Mouse (Mus musculus): ENCODE data around the gene Tmed10.

Tmed10 gene

DNA sequence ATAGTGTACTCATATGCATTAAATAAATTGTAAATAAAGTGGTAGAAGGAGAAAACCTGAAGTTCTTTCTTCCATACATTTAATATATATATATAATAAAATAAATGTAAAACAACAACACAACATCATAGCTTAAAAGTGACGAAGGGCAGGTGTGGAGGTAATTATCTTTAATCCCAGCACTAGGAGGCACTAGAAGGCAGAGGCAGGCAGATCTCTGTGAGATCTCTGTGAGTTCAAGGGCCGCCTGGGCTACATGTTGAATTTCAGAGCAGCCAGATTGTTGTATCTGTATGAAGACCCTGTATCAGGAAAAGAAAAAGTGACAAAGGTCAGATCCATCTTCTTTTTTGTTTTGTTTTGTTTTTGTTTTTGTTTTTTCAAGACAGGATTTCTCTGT lies 3.6 kb upstream of the Tmed10 start:
- DNase-seq (ENCODE audit: low read depth, low spot score): no peak

DNA sequence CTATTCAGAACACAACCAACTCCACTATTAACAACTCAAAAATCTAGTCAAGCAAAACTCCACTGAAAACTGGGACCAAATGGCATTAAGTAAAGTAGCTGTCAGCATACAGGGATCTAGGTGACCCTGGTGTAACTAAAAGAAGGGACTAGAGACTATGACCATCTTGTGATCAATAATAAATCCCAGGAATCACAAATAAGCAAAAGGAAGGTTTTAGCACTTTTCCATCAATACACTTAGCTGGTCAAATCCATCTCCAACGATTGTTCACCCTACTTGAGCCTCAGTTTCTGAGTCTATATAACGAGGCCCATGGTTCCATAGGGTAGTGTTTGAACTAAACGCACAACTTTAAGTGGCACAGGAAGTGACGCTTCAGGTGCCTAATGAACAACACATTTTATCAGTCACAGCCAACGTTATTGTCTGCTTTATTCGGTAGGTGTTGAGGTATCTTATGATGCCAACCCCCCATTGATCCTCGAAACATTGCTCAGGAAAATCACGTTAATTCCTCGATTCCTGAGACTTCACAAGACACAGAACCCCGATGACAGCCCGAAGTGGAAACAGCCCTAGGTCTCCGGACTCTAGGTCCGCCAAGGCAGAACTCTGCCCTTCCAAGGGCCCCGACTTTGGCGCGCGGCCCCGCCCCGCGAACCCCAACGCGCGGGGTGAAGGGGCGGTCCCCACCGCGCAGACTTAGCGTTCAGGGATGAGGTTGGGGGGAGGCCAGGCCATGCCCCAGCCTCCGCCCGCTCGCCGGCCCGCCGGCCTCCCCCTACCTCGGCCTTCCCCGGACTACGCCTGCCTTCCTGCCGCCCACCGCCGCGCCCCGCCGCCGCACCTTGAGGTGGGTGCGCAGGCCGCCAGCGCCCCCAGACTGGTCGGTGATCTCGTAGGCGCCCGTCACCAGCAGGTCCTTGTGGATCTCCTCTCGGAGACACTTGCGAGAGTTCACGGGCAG lies 771 bp downstream of the Tmed10 start:
- peak; percentile 71 for DNase-seq (ENCODE audit: low read depth, low spot score)

DNA sequence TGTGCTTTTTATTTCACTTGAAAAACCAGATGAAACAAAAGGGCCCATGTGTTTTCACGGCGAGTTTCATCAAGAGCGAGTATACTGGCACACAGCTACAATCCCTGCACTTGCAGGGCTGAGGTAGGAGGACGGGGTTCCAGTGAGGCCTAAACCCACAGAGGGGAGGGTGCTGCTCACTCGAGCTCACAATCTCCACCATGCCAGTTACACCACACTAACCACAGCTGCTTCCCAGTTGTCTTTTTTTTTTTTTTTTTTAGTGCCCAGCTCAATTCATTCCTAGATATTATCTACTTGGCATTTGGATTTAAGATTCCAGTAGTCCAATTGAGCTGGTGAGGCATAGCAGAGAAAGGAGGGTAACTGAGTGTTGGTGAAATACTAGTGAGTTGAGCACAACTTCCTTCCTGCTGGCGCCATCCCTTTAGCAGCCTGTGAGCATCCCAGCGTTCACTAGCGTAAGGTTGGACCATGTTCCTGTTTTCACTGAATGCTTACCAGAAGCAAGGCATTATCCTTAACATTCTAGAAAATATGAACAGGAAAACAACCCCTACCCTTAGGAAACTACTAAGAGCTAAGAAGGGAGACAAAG lies 2.5 kb downstream of the Tmed10 start:
- DNase-seq (ENCODE audit: low read depth, low spot score): no peak

DNA sequence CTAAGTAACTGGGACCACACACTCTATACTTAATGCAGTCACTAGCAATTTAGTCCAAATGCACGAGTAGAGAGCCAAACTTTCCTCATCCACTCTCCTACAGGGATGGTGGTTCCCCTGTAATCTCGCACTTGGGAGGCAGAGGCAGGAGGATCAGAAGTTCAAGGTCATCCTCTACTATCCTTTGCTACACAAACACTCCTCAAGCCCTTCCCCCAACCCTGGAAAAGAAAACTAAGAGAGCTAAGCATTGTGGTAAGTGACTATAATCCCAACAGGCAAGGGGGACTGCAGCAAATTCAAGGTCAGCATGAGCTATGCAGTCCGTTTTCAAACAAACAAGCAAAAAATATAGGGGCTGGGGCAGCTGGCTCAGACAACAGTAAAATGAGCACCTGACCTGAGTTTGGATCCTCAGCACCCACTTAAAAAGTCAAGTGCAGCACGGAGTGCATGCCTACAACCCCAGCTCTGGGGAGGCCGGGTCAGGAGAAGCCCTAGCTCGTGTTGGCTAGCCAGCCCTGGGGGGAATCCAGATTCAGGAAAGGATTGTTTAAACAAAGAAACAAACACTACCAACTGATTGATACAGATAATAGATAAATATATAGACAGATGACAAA lies 6.1 kb downstream of the Tmed10 start:
- peak; percentile 82 for DNase-seq (ENCODE audit: low read depth, low spot score)

DNA sequence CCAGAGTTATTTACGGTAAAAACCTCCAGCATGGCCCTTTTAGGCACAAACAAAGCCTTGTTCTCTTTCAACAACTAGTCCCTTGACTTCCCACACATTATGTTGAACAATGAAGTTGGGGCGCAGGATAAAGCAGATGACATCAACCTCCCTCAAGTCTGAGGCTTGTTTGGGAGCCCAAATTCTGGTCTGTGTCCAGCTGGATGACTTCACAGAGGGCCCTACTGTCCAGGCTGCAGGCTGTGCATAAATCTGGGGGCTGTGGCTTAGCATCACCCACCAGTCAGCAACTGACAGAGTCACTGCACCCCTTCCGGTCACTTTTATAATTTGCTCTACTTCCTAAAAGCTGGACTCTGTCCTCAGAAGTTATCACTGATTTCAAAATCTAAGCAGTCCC lies 8.4 kb downstream of the Tmed10 start:
- DNase-seq (ENCODE audit: low read depth, low spot score): no peak

DNA sequence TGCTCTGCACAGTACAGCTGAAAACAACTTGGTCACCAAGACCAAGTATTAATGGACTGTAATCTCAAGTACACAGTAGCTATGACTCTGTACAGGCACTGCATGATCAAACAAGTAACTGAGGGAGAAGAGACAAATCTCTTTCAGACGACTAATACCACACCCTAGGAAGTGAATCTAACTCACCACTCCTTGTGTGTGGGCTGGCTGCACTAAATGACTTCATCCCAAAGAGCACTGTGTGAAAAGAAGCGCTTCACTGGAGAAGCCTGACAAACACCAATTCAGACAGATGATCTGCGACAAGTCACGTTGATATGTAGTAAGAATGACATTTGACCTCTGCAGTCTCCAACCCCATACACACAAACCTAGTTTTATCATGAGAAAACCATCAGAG lies 12.1 kb downstream of the Tmed10 start:
- DNase-seq (ENCODE audit: low read depth, low spot score): no peak

DNA sequence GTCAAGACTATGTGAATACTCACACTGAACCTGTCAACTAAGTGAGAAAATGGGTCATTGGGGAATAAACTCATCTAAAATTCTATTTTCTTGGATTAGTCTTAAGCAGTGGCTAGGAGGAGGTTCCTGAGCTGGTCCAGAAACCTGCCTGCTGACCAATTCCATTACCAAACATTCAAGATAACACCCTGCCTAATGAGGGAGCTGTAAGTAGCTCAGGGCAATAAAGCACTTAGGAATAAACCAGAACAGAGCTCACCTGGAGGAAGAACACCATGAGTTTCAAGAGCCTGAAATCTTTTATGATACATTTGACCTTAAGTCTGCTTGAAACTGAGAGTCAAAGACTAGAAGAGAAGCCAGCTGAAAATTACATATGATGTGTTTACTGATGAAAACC lies 13.1 kb downstream of the Tmed10 start:
- DNase-seq (ENCODE audit: low read depth, low spot score): no peak

DNA sequence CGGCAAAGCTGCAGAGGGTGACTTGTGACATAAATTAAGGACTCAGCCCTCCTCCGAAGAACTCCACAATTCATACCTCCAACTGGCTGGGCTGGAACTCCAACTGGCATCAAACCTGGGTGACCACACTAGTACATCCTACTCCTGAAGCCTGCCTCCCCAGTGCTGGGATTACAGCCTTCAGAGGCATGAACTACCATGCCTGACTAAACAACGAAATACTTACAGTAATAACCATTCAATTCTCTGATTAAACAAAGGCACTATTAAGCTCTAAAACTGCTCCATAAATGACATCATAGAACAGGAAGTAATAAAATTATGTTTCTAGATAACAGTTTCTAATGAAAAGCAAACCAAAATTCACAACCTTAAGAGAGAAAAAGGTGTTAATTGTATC lies 13.5 kb downstream of the Tmed10 start:
- DNase-seq (ENCODE audit: low read depth, low spot score): no peak

DNA sequence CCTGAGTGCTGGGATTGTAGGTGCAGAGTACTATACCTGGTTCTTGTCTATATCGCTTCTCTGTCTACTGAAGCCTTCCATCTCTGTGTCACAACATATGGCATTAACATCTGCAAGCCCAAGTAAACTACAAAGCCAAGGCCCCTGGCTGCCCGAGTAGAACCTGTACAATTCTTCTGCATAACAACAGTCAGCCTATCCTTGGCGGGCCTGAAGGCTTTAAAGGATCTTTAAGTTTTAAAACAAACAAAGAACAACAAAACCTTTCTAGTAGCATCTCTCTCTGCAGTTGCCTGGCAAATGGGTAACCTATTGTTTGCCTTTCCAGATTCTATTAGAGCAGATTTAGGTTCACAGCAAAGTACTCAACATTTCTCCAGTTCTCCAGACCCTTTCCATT lies 20.6 kb downstream of the Tmed10 start:
- peak; percentile 64 for DNase-seq (ENCODE audit: low read depth, low spot score)

DNA sequence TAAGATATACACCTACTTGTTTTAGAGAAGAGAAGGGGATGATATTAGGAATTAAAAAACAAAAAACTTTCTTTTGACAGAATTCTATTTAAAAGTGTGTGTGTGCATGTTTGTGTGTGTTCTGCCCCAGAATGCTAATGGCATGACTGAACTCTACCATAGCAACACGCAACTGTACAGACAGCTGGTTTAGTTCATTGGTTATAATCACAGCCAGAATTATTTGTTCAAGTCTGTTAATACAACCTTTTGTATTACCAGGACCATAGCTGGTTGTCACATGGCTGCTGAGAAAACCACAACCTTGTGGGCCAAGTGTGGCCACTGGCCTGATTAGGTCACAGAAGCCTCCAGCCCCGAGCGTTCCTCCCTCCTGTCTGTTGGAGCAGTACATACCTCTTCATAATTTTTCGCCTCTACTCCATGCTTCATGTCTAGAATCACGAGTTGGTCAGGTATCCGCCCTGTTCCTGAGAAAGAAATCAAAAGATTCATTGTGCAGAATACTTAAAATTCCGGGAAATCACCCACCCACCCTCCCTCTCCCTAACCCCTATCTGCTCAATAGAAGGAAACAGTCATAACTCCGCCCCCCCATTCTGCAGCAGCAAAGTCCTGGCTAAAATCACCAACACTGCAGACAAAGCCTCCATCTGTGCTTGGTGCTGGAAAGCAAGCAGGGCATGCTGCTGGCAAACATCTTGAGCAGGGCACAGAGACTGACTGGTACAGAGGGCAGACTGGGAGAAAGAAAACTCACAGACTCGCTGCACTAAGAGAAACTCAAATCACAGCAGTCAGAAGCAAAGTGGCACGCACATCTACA lies 24.0 kb downstream of the Tmed10 start:
- DNase-seq (ENCODE audit: low read depth, low spot score): no peak

DNA sequence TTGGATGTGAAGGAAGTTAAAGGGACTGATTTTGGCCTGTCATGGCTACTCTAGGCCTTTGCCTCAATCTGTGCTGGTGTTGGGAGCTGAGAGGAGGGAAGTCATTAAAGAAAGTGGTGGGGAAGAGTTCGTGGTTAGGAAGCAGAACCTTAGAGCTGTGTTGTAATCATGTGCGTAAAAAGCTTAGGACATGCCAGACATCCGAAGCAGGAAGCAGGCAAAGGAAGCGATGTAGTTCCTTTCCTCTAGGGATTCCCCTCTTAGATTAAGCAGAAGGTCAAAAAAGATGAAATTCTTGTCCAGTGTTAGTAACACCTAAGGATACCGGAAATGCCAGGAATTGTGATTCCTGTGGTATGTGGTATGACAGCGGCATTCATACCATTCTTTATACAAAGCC lies 26.3 kb downstream of the Tmed10 start:
- DNase-seq (ENCODE audit: low read depth, low spot score): no peak

DNA sequence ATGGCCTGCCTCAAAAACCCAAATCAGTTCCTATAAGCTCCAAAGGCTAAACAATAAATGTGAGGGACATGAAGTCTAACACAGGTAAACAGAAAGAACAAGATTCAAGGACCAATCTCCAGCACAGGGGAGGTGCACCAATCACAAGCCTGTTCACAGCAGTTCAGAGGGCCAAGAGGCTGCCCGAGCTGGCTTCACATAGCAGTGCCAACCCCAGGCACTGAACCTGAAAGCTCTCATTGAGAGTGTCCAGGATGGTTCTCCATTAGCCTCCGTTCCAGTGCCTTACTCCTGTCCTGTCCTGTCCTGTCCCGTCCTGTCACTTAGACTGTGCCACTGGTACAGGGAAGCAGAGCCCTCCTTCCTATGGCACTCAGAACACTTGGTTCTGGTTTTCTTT lies 27.5 kb downstream of the Tmed10 start:
- no peak for DNase-seq (ENCODE audit: low read depth, low spot score)

DNA sequence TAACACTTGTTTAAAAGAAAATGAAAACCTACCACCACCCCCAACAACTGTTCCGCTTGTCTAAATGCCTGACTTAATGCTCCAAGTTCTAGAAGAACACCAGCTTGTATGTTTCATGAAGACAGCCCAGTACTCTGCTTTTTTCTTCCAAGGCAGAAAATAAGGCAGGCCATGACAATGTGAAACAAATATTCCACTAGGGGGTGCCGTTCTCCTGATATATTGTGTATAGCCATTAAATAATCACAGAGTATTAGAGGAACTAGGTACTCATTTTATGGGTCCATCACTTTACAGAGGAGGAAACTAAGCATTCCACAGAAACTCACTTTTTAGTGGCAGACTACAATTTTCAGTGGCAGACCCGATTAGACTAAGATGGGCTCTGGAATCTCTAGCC lies 28.3 kb downstream of the Tmed10 start:
- DNase-seq (ENCODE audit: low read depth, low spot score): peak; percentile 55

DNA sequence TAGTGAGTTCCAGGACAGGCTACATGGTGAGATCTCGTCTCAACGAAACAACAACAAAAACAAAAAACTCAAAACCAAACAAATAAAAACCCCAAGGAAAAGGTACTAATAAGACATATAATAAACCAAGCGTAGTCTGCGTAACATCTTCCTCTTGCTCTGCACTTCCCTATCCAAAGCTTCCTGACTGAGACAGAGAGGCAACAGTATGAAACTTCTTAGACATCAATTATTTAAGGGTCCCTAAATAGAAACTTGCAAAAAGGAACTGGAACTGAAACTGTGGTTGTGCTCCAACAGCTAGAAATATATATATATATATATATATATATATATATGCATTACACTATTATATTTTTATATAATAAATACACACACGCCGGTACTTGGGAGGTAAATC lies 29.1 kb downstream of the Tmed10 start:
- DNase-seq (ENCODE audit: low read depth, low spot score): no peak

DNA sequence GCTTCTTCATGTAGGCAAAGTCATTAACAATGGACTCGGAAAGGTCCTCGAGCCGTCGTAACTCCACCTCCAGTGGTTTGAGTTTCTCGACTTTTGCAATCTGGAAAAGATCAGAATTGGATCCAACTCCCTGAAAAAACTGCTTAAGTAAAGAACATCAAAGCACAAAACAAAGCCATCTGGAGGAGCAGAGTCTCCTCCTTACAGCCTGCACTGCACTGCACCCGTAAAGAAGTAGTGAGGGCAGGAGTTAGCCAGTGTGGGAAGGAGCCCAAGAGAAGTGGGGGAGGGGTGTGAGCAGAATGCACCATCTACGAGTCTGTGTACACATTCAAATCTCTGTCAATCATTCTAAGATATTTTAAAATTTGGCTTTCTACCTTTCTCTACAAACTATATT lies 30.4 kb downstream of the Tmed10 start:
- no peak for DNase-seq (ENCODE audit: low read depth, low spot score)

DNA sequence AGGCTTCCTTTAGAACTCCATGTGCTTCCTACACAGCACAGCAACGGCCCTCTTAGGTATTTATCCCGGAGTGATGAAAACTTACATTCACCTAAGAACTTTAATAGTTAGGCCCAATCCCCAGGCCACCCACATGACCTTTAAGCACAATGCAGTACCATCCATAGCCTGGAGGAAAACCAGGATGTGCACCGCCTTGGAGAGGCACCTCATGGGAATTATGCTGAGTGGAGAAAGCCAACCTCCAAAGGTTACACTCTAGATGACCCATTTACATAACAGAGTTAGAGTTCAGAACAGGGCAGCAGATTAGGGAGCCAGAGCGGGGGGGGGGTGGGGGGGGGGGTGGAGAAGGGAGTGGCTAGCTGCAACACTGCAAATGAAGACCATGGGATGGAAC lies 32.3 kb downstream of the Tmed10 start:
- peak; percentile 89 for DNase-seq (ENCODE audit: low read depth, low spot score)

DNA sequence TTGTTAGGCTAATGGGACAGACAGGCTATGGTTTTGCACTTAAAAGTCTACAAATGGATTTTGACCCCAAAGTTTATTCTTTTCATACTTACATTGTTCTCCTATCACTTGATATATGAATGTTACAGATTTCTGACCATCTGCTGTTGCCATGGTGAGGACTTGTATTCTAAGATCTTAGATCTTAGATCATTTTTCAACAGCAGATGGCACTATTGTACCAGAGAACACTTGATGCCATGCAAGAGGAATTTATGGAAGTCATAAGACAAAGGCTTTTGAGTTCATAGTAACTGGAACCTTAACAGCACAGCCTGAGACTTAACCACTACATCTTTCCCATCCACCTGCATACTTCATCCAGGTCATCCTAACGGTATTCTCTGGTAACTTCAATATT lies 33.5 kb downstream of the Tmed10 start:
- DNase-seq (ENCODE audit: low read depth, low spot score): peak; percentile 79

DNA sequence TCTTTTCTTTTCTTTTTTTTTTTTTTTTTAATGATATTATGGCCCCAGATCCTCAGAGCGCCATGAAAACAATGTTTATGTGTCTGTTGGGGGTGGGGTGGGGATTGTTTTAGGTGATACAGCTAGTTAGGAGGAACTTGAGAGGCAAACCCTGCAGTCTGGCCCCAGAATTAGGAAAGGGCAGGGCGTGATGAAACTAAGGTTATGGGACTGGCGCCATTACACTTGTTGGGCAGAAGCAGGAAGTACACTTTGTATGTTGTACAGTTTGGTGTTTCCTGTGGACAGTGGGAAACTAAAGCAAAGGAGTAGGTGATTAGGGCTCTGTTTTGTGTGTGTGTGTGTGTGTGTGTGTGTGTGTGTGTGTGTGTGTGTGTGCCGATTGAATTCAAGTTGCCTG lies 34.7 kb downstream of the Tmed10 start:
- DNase-seq (ENCODE audit: low read depth, low spot score): peak; percentile 39

DNA sequence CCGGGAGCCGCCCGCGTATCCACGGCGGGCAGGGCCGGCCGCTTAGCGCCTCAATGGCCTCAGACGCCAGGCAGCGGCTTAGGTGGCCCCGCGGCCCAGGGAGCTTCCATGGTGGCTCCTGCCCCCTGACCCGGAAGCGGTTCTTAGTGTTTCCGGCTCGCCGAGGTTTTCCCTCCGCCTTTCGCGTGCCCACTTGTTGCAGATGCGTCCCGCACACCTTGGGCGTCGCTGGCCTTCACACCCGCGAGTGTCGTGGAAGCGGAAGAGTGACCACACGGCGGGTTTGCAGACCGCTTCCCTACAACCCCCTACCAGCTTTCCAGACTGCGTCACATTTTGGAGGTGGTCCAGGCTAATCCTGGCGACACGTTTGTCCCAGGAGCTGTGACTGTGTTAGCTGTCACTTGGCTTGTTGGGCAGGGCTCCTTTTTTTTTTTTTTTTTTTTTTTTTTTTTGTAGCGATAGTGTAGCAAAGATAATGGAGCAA lies 35.4 kb downstream of the Tmed10 start, which contains the start of gene Nek9:
Nek9 (minus strand) TSS at position 120 of the 487 bp plus-strand sequence.
- DNase-seq (ENCODE audit: low read depth, low spot score): peak; percentile 95

DNA sequence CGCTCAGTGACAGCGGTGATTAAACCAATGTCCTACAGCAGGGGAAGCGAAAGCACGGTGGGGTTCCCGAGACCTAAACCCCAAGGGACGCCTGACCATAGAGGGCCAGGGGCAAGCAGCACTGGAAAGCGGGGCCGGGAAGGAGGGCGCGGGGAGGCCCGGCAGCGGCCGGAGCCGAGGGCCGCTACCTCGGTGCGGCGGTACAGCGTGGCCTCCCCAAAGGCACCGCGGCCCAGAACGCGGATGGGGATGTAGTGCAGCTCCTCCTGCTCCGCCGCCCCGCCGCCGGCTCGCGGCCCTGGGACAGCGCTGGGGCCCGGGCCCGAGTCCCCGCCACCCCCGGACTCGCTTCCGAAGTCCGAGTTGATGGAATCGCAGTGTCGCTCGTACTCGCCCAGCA lies 35.8 kb downstream of the Tmed10 start:
- DNase-seq (ENCODE audit: low read depth, low spot score): no peak

DNA sequence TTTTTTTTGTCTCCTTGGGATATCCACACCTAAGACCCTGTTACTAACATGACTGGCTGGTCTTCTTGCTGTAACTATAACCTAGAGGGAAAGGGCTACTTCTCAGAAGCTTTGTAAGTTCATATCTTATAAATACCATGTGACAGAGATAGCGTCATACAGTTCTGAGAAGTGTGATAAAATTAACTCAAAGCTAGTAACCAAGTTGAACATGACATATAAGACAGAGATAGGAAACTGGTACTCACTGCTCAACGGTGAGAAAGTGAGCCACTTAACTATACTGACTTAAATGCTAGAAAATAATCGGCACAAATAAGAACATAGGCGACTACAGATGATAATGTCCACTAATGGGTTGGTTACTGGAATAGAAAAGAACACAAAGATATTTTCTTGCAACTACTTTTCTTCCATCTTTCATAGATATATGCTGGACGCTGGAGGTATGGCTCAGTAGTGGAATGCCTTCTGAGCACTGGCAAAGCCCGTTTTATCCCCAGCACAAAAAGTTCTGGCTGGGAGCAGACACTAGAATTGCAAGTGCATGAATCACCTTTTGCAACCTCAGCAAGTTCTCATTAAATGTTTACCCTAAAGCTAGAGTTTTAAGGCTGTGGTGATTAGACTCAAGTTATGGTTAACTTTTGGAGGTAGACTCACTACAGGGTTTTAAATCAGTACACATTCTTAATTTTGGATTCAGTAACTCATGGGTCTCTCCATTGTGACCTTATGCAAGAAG lies 36.9 kb downstream of the Tmed10 start:
- DNase-seq (ENCODE audit: low read depth, low spot score): no peak

All from R1 (cell line).